Mouse (Mus musculus): ENCODE results near the gene Pappa. TPM values are rescaled to one million over a fixed set of nuclear protein-coding genes. Genes with fewer than 3 reads are reported as not detected.

Pappa gene
- polyA plus RNA-seq, 1 experiment: 0.15 TPM

- no peak for DNase-seq
- Histone ChIP-seq H3K4me3 (ENCODE audit: control insufficient read depth, insufficient read depth, low read length) (no peak overlapping the region), H3K4me1 (replicated peaks; ENCODE audit: control insufficient read depth, insufficient read depth, low read length) (no peaks in the 10 kb centered on the region), H3K36me3 (ENCODE audit: control insufficient read depth, insufficient read depth, low read length) (no peaks in the 10 kb centered on the region), H3K27me3 (ENCODE audit: control insufficient read depth, insufficient read depth, low read length) (no peaks in the 10 kb centered on the region), H3K27ac (ENCODE audit: control insufficient read depth, insufficient read depth, low read length) (no peak overlapping the region)
- TF ChIP-seq POLR2A (IDR thresholded peaks at IDR 0.05; ENCODE audit: control insufficient read depth, extremely low read depth, insufficient read depth, low read length, poor library complexity): no peak
- no peak for TF ChIP-seq CTCF (IDR thresholded peaks at IDR 0.05; ENCODE audit: borderline replicate concordance, control insufficient read depth, extremely low read depth, insufficient read depth, low read length, poor library complexity)
- whole genome bisulfite sequencing: 6% methylated on average over 78 of the region's 80 CpGs
These were observed 586 bp downstream of the Pappa start for GRCm38 (mm10) chr4:65124369-65125151.

DNA sequence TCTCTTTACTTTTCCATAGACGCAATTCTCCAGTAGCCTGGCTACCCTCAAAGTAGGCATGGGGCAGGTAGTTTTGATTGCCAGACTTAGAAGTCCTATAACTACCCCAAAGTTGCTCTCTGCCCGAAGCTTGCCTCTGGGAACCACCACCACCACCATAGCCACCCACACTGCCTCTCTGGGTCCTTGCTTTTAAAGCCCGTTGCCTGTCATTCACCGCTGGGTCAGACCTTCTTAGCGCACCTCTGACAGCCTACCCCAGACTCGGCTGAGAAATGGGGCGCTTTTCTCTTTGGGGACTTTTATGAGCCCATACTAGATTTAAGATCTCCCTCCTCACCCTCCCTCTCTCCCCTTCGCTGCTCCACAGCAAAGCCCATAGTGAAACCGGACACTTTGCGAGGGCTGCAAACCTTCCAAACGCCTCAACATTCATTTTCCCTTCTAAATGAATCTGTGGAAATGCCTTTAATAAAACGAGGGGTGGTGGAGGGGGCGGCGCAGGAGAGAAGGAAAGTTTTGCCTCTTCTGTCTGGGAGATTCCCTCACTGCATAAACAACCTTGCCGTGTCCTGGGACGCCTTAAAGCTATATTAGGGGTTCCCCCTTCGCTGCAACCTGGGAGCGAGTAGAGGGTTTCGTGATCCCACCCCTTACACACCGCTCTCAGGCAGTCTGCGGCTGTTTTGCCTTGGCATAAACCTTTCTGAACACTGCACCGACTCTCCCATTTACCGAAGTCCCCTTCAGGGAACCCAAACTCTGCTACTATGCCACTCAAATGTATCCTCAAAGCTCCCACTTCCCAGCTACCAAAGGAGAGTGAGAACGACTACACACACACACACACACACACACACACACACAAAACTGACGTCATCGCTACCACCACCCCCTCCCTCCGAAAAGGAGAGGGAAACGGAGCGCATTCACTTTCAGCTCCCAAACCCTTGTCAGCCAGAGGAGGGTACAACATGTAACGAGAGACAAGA is 1.7 kb downstream of the Pappa start:
- H3K27ac ChIP-seq (ENCODE audit: control insufficient read depth, insufficient read depth, low read length): no peak overlapping the region
- H3K36me3 ChIP-seq (ENCODE audit: control insufficient read depth, insufficient read depth, low read length): no peaks in the 10 kb centered on the region
- WGBS: 2% methylated on average over 30 of the region's 30 CpGs
- no peaks in the 10 kb centered on the region for H3K27me3 ChIP-seq (ENCODE audit: control insufficient read depth, insufficient read depth, low read length)
- TF ChIP-seq CTCF (IDR thresholded peaks at IDR 0.05; ENCODE audit: borderline replicate concordance, control insufficient read depth, extremely low read depth, insufficient read depth, low read length, poor library complexity) (no peak), POLR2A (IDR thresholded peaks at IDR 0.05; ENCODE audit: control insufficient read depth, extremely low read depth, insufficient read depth, low read length, poor library complexity) (no peak)
- DNase-seq: no peak
- no peak overlapping the region for H3K4me3 ChIP-seq (ENCODE audit: control insufficient read depth, insufficient read depth, low read length)
- no peaks in the 10 kb centered on the region for H3K4me1 ChIP-seq (replicated peaks; ENCODE audit: control insufficient read depth, insufficient read depth, low read length)

- H3K4me1 ChIP-seq (replicated peaks; ENCODE audit: control insufficient read depth, insufficient read depth, low read length): no peaks in the 10 kb centered on the region
- no peaks in the 10 kb centered on the region for H3K36me3 ChIP-seq (ENCODE audit: control insufficient read depth, insufficient read depth, low read length)
- no peak overlapping the region for H3K4me3 ChIP-seq (ENCODE audit: control insufficient read depth, insufficient read depth, low read length)
- H3K27ac ChIP-seq (ENCODE audit: control insufficient read depth, insufficient read depth, low read length): no peak overlapping the region
- WGBS: 13% methylated on average over 23 of the region's 23 CpGs
- no peak for TF ChIP-seq POLR2A (IDR thresholded peaks at IDR 0.05; ENCODE audit: control insufficient read depth, extremely low read depth, insufficient read depth, low read length, poor library complexity)
- TF ChIP-seq CTCF (IDR thresholded peaks at IDR 0.05; ENCODE audit: borderline replicate concordance, control insufficient read depth, extremely low read depth, insufficient read depth, low read length, poor library complexity): no peak
- no peaks in the 10 kb centered on the region for H3K27me3 ChIP-seq (ENCODE audit: control insufficient read depth, insufficient read depth, low read length)
- no peak for DNase-seq
These were observed 2.7 kb downstream of the Pappa start for GRCm38 (mm10) chr4:65126451-65127290.

- no peak overlapping the region for H3K4me3 ChIP-seq (ENCODE audit: control insufficient read depth, insufficient read depth, low read length)
These were observed 3.3 kb downstream of the Pappa start for GRCm38 (mm10) chr4:65127291-65127590.

DNA sequence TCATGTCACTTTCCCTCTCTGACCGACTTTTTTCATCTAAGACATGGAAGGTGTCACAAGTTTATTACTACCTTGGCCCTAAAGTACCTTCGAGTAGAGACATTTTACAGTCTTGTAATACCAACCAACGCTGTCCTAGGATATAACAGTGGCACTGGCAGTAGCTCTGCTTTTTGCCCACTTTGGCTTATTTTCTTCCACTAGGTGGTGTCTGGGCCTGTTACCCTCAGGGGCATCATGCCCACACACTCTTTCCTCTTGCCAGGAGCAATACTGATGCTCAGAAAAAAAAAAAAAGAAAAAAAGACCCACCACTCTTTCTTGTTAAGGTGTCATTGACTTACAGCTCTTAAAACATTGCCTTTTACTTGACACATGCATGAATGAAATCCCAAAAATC is 8.7 kb downstream of the Pappa start:
- Histone ChIP-seq H3K36me3 (ENCODE audit: control insufficient read depth, insufficient read depth, low read length) (no peaks in the 10 kb centered on the region), H3K4me3 (ENCODE audit: control insufficient read depth, insufficient read depth, low read length) (no peak overlapping the region), H3K4me1 (replicated peaks; ENCODE audit: control insufficient read depth, insufficient read depth, low read length) (no peaks in the 10 kb centered on the region), H3K27ac (ENCODE audit: control insufficient read depth, insufficient read depth, low read length) (no peak overlapping the region), H3K27me3 (ENCODE audit: control insufficient read depth, insufficient read depth, low read length) (no peaks in the 10 kb centered on the region)
- DNase-seq: no peak
- TF ChIP-seq CTCF (IDR thresholded peaks at IDR 0.05; ENCODE audit: borderline replicate concordance, control insufficient read depth, extremely low read depth, insufficient read depth, low read length, poor library complexity): no peak
- no peak for TF ChIP-seq POLR2A (IDR thresholded peaks at IDR 0.05; ENCODE audit: control insufficient read depth, extremely low read depth, insufficient read depth, low read length, poor library complexity)
- 76% methylated on average over 3 of the region's 3 CpGs for WGBS

More at GRCm38 (mm10) chr4:65127291-65127590, 3.3 kb downstream of the Pappa start:
- no peak for DNase-seq
- H3K36me3 ChIP-seq (ENCODE audit: control insufficient read depth, insufficient read depth, low read length): no peaks in the 10 kb centered on the region
- 77% methylated on average over 6 of the region's 6 CpGs for WGBS
- no peaks in the 10 kb centered on the region for H3K27me3 ChIP-seq (ENCODE audit: control insufficient read depth, insufficient read depth, low read length)
- TF ChIP-seq CTCF (IDR thresholded peaks at IDR 0.05; ENCODE audit: borderline replicate concordance, control insufficient read depth, extremely low read depth, insufficient read depth, low read length, poor library complexity): no peak
- no peak for TF ChIP-seq POLR2A (IDR thresholded peaks at IDR 0.05; ENCODE audit: control insufficient read depth, extremely low read depth, insufficient read depth, low read length, poor library complexity)
- H3K4me1 ChIP-seq (replicated peaks; ENCODE audit: control insufficient read depth, insufficient read depth, low read length): no peaks in the 10 kb centered on the region
- no peak overlapping the region for H3K27ac ChIP-seq (ENCODE audit: control insufficient read depth, insufficient read depth, low read length)

- WGBS: 85% methylated on average over 5 of the region's 5 CpGs
- H3K27ac ChIP-seq (ENCODE audit: control insufficient read depth, insufficient read depth, low read length): no peak overlapping the region
- no peaks in the 10 kb centered on the region for H3K27me3 ChIP-seq (ENCODE audit: control insufficient read depth, insufficient read depth, low read length)
- DNase-seq: no peak
- no peak for TF ChIP-seq CTCF (IDR thresholded peaks at IDR 0.05; ENCODE audit: borderline replicate concordance, control insufficient read depth, extremely low read depth, insufficient read depth, low read length, poor library complexity)
- TF ChIP-seq POLR2A (IDR thresholded peaks at IDR 0.05; ENCODE audit: control insufficient read depth, extremely low read depth, insufficient read depth, low read length, poor library complexity): no peak
- no peaks in the 10 kb centered on the region for H3K36me3 ChIP-seq (ENCODE audit: control insufficient read depth, insufficient read depth, low read length)
- no peak overlapping the region for H3K4me3 ChIP-seq (ENCODE audit: control insufficient read depth, insufficient read depth, low read length)
- no peaks in the 10 kb centered on the region for H3K4me1 ChIP-seq (replicated peaks; ENCODE audit: control insufficient read depth, insufficient read depth, low read length)
These were observed 10.4 kb downstream of the Pappa start for GRCm38 (mm10) chr4:65134358-65134757.
